Mouse (Mus musculus) embryonic fibroblast, embryonic 13.5 days (primary cell): Measurements from ENCODE around the gene Tmprss3. TPM values are rescaled to one million over a fixed set of nuclear protein-coding genes. Genes with fewer than 3 reads are reported as not detected.

Experiments used
- H3K27ac ChIP-seq: 2 replicates; pipeline ENCODE4 v1.5.1; 2012; ENCODE audit warnings: low read length, control low read depth, inconsistent platforms; ENCODE audit not compliant: insufficient read depth
- H3K4me1 ChIP-seq: 2 replicates; pipeline ENCODE4 v1.6.1; 2011; ENCODE audit warnings: low read length; ENCODE audit not compliant: control insufficient read depth, insufficient read depth
- H3K4me3 ChIP-seq: 2 replicates; pipeline ENCODE4 v1.5.1; 2011; ENCODE audit warnings: mild to moderate bottlenecking, control low read depth, low read length; ENCODE audit not compliant: insufficient read depth
- CTCF ChIP-seq: IDR thresholded peaks from 2 replicates; pipeline ENCODE4 v1.5.1; 2011; ENCODE audit warnings: mild to moderate bottlenecking, control low read depth, low read length, moderate library complexity, borderline replicate concordance; ENCODE audit not compliant: insufficient read depth
- POLR2A ChIP-seq: IDR thresholded peaks from 2 replicates; pipeline ENCODE4 v1.6.1; 2011; ENCODE audit warnings: low read depth, mild to moderate bottlenecking, control low read depth, low read length, moderate library complexity
- polyA plus RNA-seq: library from polyadenylated mRNA; stranded (reverse); fragments of >200 nt; gene quantifications from 2 replicates; pipeline ENCODE4 v1.2.4, GENCODE M21; 2011; ENCODE audit warnings: low read depth; ENCODE audit not compliant: missing spikeins, insufficient read length

Tmprss3 gene
- polyA plus RNA-seq, 1 experiment = not detected

DNA sequence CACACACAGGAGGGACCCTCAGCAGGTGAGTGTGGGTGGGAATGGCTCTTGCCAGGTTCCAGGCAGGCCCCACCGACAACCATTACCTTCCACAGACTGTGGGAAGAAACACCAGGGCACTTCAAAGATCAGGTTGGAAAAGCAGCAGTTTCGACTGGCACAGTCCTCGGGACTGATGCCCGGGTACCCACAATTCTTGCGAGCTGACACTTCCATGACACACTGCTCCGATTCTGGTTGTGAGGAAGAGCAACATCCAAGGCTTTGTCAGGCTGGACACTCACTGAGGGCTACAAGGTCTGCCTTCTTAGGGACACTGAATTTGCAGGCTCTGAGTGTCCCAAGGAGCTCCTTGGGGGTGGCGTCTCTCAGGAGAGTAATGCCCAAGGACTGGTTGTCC lies 56.7 kb downstream of the Tmprss3 start:
- Histone ChIP-seq H3K27ac (no peak overlapping the region), H3K4me3 (no peak overlapping the region), H3K4me1 (no peaks in the 10 kb centered on the region)
- no peak for TF ChIP-seq CTCF
- TF ChIP-seq POLR2A = no peak

DNA sequence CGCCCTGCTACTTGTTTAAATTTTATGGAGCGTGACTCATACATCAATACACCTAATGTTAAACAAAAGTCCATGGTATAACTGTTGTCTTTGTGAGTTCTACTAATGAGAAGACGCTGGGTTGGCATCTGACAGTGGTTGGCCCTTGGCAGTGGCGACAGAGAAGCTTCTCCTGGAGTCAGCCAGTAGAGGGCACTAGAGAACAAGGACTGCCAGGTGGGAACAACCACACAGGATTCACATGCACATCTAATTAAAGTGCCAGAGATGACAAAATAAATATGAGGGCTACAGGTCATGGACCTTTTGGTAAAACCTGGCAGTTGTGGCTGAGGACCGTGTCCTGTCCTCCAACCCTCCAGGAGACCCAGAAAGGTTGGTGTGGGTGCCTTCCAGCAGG lies 60.4 kb downstream of the Tmprss3 start:
- no peak overlapping the region for H3K27ac ChIP-seq
- no peak for TF ChIP-seq POLR2A
- TF ChIP-seq CTCF = peak; percentile 60
- no peaks in the 10 kb centered on the region for H3K4me1 ChIP-seq
- no peak overlapping the region for H3K4me3 ChIP-seq

DNA sequence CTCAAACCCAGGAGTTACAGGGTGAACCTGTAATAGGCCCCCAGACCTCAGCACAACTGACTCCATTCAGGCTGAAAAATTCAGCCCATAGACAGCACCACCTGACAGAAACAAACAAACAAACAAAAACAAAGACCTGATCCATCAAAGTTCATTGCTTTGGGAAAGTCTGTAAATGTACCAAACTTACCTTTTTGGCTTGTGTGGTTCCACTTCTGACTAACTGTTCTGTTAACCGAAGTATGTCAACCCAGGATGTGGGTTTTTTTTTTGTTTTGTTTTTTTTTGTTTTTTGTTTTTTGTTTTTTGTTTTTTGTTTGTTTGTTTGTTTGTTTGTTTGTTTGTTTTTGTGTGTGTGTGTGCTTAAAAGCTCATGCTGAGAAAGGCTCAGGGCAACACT lies 62.0 kb downstream of the Tmprss3 start:
- Histone ChIP-seq H3K4me3 (no peak overlapping the region), H3K4me1 (no peaks in the 10 kb centered on the region), H3K27ac (no peak overlapping the region)
- no peak for TF ChIP-seq CTCF
- TF ChIP-seq POLR2A = no peak

DNA sequence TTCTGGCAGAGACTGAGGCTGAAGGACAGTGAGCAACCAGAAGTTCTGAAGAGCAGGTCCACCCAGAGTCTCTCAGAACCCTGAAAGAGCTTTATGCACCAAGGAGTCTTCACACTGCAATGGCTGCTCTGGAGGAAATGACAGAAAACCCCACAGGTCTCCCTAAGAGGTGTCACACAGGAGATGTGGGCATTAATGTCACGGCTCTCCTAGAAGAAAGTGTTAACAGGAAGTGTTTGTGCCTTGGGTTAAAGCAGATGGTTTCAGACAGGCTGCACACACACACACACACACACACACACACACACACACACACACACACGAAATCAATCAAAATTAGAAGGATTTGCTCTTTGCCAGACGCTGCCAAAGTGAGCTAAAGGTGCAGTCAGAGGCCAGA lies 62.5 kb downstream of the Tmprss3 start:
- no peak overlapping the region for H3K27ac ChIP-seq
- TF ChIP-seq CTCF = no peak
- no peak for TF ChIP-seq POLR2A
- no peak overlapping the region for H3K4me3 ChIP-seq
- no peaks in the 10 kb centered on the region for H3K4me1 ChIP-seq

DNA sequence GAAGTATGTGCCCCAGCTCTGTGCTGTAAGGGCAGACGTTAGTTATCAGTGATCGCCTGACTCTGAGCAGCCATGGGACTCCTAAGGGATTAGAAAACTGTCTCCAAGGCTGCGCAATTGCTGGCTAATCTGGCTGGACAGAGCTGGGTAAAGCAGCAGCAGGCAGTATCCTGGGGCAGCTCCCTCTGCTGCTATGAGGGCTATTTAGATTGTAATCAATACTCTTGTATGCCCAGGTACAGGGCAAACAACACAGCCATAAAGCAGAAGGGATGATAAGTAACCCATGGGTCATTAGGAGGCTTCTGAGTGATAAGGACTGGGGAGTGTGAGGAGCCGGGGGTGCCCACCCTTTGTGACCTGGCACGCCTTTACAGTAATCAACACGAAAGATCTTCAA lies 63.9 kb downstream of the Tmprss3 start:
- Histone ChIP-seq H3K4me3 (no peak overlapping the region), H3K4me1 (no peaks in the 10 kb centered on the region), H3K27ac (no peak overlapping the region)
- TF ChIP-seq CTCF (no peak), POLR2A (no peak)

DNA sequence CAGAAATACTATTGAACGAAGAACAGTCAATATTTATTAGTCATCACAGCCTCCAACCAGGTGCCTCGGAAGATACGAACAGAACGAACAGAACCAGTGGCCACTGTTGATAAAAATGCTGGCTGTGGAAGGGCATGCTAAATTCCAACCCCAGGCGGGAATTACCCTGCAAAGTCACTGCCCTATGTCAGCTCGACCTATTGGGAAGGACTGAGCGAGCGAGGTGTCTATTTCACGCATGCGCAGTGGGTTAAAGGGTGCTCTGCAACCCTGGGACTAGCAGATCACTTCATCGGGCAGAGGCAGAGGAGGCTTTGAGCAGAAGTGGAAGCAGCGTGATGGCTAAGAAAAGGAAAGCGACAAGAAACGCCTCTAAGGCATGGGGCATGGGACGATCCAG lies 65.0 kb downstream of the Tmprss3 start:
- no peak overlapping the region for H3K4me3 ChIP-seq
- H3K27ac ChIP-seq = no peak overlapping the region
- H3K4me1 ChIP-seq = no peaks in the 10 kb centered on the region
- TF ChIP-seq CTCF (no peak), POLR2A (no peak)

DNA sequence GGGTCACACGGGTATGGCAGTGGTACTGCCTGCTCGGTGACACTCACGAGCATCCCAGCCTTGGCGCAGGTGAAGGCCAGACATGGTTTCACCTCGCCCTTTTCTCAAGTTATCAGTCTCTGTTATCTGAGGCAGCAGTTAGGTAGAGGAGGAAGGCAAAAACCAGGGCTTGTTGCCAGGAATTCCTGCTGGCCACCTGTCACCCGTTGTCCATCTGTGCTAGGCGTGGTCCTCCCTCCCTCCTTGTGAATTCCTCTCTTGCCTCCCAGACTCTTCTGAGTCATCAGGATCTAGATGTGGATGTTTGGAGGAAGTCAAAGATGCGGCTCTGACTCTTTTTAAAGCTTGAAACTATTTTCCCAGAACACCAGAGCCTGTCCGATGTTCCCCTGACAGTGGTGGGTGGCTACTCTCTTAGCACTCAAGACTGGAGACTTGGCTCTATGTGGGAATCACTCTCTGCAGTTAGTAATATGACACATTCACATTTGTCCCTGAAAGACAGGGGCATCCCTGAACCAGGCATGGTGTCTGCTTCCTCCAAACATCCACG lies 67.4 kb downstream of the Tmprss3 start:
- Histone ChIP-seq H3K4me1 (no peaks in the 10 kb centered on the region), H3K4me3 (no peak overlapping the region), H3K27ac (no peak overlapping the region)
- TF ChIP-seq POLR2A = no peak
- TF ChIP-seq CTCF = no peak

DNA sequence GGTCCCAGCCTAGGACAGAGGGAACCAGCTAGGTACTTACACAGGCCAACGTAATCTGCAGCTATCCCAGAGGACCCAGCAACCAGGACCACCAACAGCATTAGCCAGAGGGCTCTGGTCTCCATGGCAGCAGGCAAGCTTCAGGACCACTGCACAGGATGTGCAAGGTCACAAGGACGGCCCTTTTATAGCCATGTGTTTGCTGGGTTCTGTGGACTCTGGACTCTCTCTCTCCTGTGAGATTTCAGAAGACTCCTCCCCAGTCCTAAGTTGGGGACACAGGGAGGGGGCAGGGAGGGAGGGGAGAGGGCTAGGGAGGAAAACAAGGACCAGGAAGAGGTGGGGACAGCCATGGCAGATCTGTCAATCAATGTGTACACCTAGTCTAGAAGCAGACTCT lies 69.3 kb downstream of the Tmprss3 start, which contains the start of gene Tff3:
Gene Tff3, minus strand, starts transcription at position 195 of the 400 bp plus-strand sequence.
- Histone ChIP-seq H3K4me3 (no peak within 1 kb of the TSS), H3K4me1 (no peaks in the 10 kb centered on the region), H3K27ac (no peak within 1 kb of the TSS)
- TF ChIP-seq CTCF = no peak
- no peak for TF ChIP-seq POLR2A

Other genes with a start within 250 kb of the Tmprss3 start
- not detected in 2 replicates for gene Umodl1, start 244.3 kb downstream of the Tmprss3 start, polyA plus RNA-seq
- 0.86 and 2.4 TPM in 2 replicates for gene Abcg1, start 141.3 kb downstream of the Tmprss3 start, polyA plus RNA-seq
- not detected in 2 replicates for gene Tff3, start 69.3 kb downstream of the Tmprss3 start, polyA plus RNA-seq
- not detected in 2 replicates for gene Tff2, start 54.7 kb downstream of the Tmprss3 start, polyA plus RNA-seq
- not detected in 2 replicates for gene Tff1, start 33.7 kb downstream of the Tmprss3 start, polyA plus RNA-seq
- not detected in 2 replicates for gene Ubash3a, start 8.9 kb upstream of the Tmprss3 start, polyA plus RNA-seq
- 1.3 and 1.6 TPM in 2 replicates for gene Rsph1, start 78.4 kb upstream of the Tmprss3 start, polyA plus RNA-seq
- not detected in 2 replicates for gene Slc37a1, start 87.8 kb upstream of the Tmprss3 start, polyA plus RNA-seq
- gene Pde9a, start 187.2 kb upstream of the Tmprss3 start, polyA plus RNA-seq = 0.97 and 3.4 TPM in 2 replicates